Mouse (Mus musculus) stomach, postnatal 0 days (tissue): ENCODE measurements at regions not wholly inside any gene's neighbourhood (a gene's known extent, or its start where the extent isn't known, plus 50 kb on each side); places are given as distances from the start of the nearest gene placed in this dataset.

Source experiments
- ATAC-seq: fragments of 200-750 bp; cut with Nextera tagmentation; 2 replicates; pipeline ENCODE4 v1.8.0; 2017; ENCODE audit not compliant: low FRiP score, low TSS enrichment
- DNase-seq: peaks from one replicate; pipeline ENCODE4 v3.0.0-alpha.2; 2016; ENCODE audit warnings: low spot score
- H3K27ac ChIP-seq: fragments of 300-500 bp; sonication (generic); replicated peaks from 2 replicates; pipeline ENCODE4 v1.5.1; 2014; ENCODE audit warnings: mild to moderate bottlenecking, control low read depth
- H3K27me3 ChIP-seq: fragments of 300-500 bp; sonication (generic); 2 replicates; pipeline ENCODE4 v1.6.1; 2014; ENCODE audit warnings: low read length; ENCODE audit not compliant: control insufficient read depth, insufficient read depth
- H3K36me3 ChIP-seq: fragments of 300-500 bp; sonication (generic); 2 replicates; pipeline ENCODE4 v1.6.1; 2014; ENCODE audit warnings: low read length, mixed read lengths; ENCODE audit not compliant: control insufficient read depth, insufficient read depth
- H3K4me1 ChIP-seq: fragments of 300-500 bp; sonication (generic); replicated peaks from 2 replicates; pipeline ENCODE4 v1.6.1; 2014; ENCODE audit warnings: antibody characterized with exemption; ENCODE audit not compliant: control insufficient read depth, insufficient read depth
- H3K4me2 ChIP-seq: fragments of 300-500 bp; sonication (generic); replicated peaks from 2 replicates; pipeline ENCODE4 v1.6.1; 2014; ENCODE audit warnings: low read depth, mild to moderate bottlenecking, control low read depth, moderate library complexity
- H3K4me3 ChIP-seq: fragments of 300-500 bp; sonication (generic); 2 replicates; pipeline ENCODE4 v1.5.1; 2014; ENCODE audit warnings: low read depth, low read length, control low read depth
- H3K9ac ChIP-seq: fragments of 300-500 bp; sonication (generic); 2 replicates; pipeline ENCODE4 v1.6.1; 2014; ENCODE audit warnings: mild to moderate bottlenecking, low read length, control low read depth, mixed read lengths
- H3K9me3 ChIP-seq: fragments of 300-500 bp; sonication (generic); 2 replicates; pipeline ENCODE4 v1.6.1; 2016; ENCODE audit warnings: low read length; ENCODE audit not compliant: control insufficient read depth
- CTCF ChIP-seq: IDR thresholded peaks from 2 replicates; pipeline ENCODE4 v1.5.1; 2016; ENCODE audit warnings: antibody characterized with exemption, low read depth, mild to moderate bottlenecking, moderate library complexity
- EP300 ChIP-seq: optimal IDR thresholded peaks from 2 replicates; pipeline ENCODE3; 2016; ENCODE audit warnings: antibody characterized with exemption
- WGBS: fragments of 180-500 bp; shearing (Covaris S2); extraction: QIAGEN DNeasy Blood & Tissue Kit; methylation state at CpG from one replicate; pipeline ENCODE4 v1.1.7; 2014; 5-methylcytosine and 5-hydroxymethylcytosine counted together

DNA sequence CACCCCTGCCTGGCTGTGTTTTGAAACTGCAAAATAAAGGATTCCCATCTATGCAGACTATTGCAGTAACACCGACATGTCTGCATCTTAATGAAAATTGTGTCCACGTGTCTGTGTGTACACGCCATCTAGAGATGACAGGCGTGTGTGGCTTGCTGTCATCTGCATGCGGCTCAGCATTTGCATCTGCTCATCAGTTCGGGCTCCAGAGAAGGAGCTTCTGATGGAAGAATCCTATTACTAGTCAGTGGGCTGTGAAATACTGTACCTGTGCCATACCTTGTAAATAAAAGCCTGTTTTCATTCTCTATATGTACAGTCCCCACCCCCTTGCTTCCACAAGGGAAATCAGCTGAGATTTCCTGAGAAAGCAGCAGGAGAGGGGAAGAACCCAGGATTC is 92.7 kb upstream of the Kirrel3 start:
- WGBS: 53% methylated on average over 6 of the region's 6 CpGs
- H3K36me3 ChIP-seq: no peaks in the 10 kb centered on the region
- ATAC-seq: no peak
- H3K9me3 ChIP-seq: no peaks in the 10 kb centered on the region
- H3K27me3 ChIP-seq: no peaks in the 10 kb centered on the region
- no peaks in the 10 kb centered on the region for H3K4me1 ChIP-seq
- H3K9ac ChIP-seq: no peak overlapping the region
- no peak overlapping the region for H3K4me3 ChIP-seq
- no peak overlapping the region for H3K4me2 ChIP-seq
- TF ChIP-seq CTCF: no peak
- no peak for TF ChIP-seq EP300
- H3K27ac ChIP-seq: no peak overlapping the region
- DNase-seq: no peak

- TF ChIP-seq CTCF (no peak), EP300 (no peak)
- DNase-seq: no peak
- H3K4me2 ChIP-seq: no peak overlapping the region
- H3K4me3 ChIP-seq: no peak overlapping the region
- no peaks in the 10 kb centered on the region for H3K9me3 ChIP-seq
- no peak overlapping the region for H3K27ac ChIP-seq
- no peaks in the 10 kb centered on the region for H3K27me3 ChIP-seq
- no peaks in the 10 kb centered on the region for H3K36me3 ChIP-seq
- no peak overlapping the region for H3K9ac ChIP-seq
- 21% methylated on average over 6 of the region's 6 CpGs for WGBS
- H3K4me1 ChIP-seq: no peaks in the 10 kb centered on the region
- no peak for ATAC-seq
Observed at GRCm38 (mm10) chr9:34395839-34396804, 89.6 kb upstream of the Kirrel3 start.

DNA sequence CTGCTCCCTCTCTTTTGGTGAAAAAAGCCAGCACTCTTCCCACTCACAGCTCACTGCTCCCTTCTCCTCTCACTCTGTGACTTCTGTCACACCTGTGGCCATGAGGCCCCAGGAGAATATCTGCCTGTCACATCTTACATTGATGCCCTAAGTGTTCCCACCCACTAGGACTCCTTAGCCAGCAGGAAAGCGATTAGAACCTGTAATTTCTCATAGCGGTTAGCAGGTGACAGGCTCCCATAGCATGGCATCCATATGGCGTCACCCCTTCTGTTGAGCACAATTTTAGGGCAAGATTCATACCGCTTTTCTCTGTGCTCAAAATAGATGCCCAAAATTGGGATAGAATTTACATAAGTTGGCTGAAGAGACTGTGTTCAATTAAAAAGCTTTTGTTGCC is 74.0 kb upstream of the Kirrel3 start:
- no peak for DNase-seq
- WGBS: 76% methylated on average over 4 of the region's 4 CpGs
- Histone ChIP-seq H3K9ac (no peak overlapping the region), H3K4me1 (no peaks in the 10 kb centered on the region), H3K36me3 (no peaks in the 10 kb centered on the region), H3K4me3 (no peak overlapping the region), H3K27ac (no peak overlapping the region), H3K4me2 (no peak overlapping the region), H3K9me3 (no peaks in the 10 kb centered on the region), H3K27me3 (no peaks in the 10 kb centered on the region)
- ATAC-seq: no peak
- TF ChIP-seq CTCF (no peak), EP300 (no peak)

GRCm38 (mm10) chr9:34416153-34416552 is 69.5 kb upstream of the Kirrel3 start:
- DNase-seq (no peak), ATAC-seq (no peak)
- Histone ChIP-seq H3K9ac (no peak overlapping the region), H3K9me3 (no peaks in the 10 kb centered on the region), H3K4me3 (no peak overlapping the region), H3K4me1 (no peaks in the 10 kb centered on the region), H3K27me3 (no peaks in the 10 kb centered on the region), H3K4me2 (no peak overlapping the region), H3K27ac (no peak overlapping the region), H3K36me3 (no peaks in the 10 kb centered on the region)
- 65% methylated on average over 8 of the region's 8 CpGs for WGBS
- TF ChIP-seq EP300: no peak
- no peak for TF ChIP-seq CTCF

- no peaks in the 10 kb centered on the region for H3K27me3 ChIP-seq
Observed at GRCm38 (mm10) chr9:34418100-34418499, 67.6 kb upstream of the Kirrel3 start.

DNA sequence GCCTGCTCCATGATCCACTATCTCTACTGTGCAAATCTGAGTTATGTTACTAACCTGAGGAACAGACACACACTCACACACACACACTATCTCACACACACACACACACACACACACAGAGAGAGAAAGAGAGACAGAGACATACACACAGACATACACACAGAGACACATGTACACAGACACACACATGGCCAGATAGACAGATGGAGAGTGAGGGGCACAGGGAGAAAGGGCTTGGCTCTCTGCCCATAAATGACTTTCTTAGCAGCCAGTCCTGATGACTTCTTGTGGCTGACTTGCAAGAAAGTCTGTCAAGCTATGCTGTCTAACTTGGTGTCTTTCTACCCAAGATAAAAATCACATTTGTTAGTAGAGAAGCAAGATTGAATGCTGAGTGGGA is 63.7 kb upstream of the Kirrel3 start:
- DNase-seq (no peak), ATAC-seq (no peak)
- TF ChIP-seq CTCF: no peak
- TF ChIP-seq EP300: no peak
- Histone ChIP-seq H3K9ac (no peak overlapping the region), H3K4me1 (no peaks in the 10 kb centered on the region), H3K9me3 (no peaks in the 10 kb centered on the region), H3K4me3 (no peak overlapping the region), H3K36me3 (no peaks in the 10 kb centered on the region), H3K27ac (no peak overlapping the region), H3K4me2 (no peak overlapping the region), H3K27me3 (no peaks in the 10 kb centered on the region)

More at GRCm38 (mm10) chr9:34418100-34418499, 67.6 kb upstream of the Kirrel3 start:
- Histone ChIP-seq H3K36me3 (no peaks in the 10 kb centered on the region), H3K9me3 (no peaks in the 10 kb centered on the region), H3K4me1 (no peaks in the 10 kb centered on the region), H3K4me2 (no peak overlapping the region), H3K4me3 (no peak overlapping the region), H3K9ac (no peak overlapping the region), H3K27ac (no peak overlapping the region)
- DNase-seq (no peak), ATAC-seq (no peak)
- TF ChIP-seq EP300 (no peak), CTCF (no peak)
- WGBS: 94% methylated on average over 8 of the region's 8 CpGs
